Mouse (Mus musculus) urinary bladder, adult 2 months (tissue): ENCODE measurements at regions not wholly inside any gene's neighbourhood (a gene's known extent, or its start where the extent isn't known, plus 50 kb on each side); places are given as distances from the start of the nearest gene placed in this dataset.

Experiments
- DNase-seq: peaks from one replicate; pipeline ENCODE4 v3.0.0; 2022; ENCODE audit warnings: low spot score

GRCm38 (mm10) chr11:19747973-19748559 lies 176.1 kb upstream of the Spred2 start:
- DNase-seq: no peak

- no peak for DNase-seq
Observed at GRCm38 (mm10) chr11:19758892-19759291, 165.3 kb upstream of the Spred2 start.

- DNase-seq: no peak
Observed at GRCm38 (mm10) chr11:19760861-19761693, 163.1 kb upstream of the Spred2 start.

GRCm38 (mm10) chr11:19761694-19761976 lies 162.5 kb upstream of the Spred2 start:
- DNase-seq: no peak

GRCm38 (mm10) chr11:19767316-19767715 lies 156.9 kb upstream of the Spred2 start:
- no peak for DNase-seq

DNA sequence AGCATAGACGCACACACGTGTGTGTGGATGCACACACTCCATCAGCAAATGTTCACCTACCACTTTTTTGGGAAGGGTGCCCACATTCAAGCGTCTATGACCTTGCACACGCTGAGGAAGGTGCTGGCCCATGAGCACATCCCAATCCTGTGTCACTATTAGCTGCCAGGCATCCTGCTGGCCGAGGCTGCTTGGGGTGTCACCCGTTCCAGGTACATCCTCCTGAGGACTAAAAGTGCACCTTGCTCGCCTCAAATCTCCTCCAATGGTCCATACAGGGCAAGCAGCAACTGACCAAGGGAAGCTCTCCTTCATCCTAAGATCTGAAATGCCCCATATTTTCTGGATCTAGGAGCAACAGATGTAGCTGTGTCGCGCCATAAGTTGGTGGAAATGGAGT lies 156.3 kb upstream of the Spred2 start:
- no peak for DNase-seq

DNA sequence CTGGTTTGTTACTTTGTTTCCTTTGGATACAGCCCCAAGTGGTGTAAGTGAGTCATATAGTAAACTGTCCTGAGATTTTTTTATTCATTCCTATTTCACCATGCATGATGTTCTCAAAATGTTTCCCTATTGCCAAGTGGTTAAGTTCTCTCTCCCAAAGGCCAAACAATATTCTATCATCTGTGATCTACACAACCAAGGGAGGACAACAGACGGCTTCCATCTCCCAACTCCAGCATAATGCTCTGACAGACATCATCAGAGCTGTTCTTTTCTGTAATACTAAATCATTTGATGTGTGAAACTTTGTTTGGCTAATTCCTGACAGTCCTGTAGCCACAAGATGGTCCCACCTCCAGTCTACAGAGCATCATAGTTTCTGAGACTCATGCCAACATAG lies 155.2 kb upstream of the Spred2 start:
- no peak for DNase-seq

DNA sequence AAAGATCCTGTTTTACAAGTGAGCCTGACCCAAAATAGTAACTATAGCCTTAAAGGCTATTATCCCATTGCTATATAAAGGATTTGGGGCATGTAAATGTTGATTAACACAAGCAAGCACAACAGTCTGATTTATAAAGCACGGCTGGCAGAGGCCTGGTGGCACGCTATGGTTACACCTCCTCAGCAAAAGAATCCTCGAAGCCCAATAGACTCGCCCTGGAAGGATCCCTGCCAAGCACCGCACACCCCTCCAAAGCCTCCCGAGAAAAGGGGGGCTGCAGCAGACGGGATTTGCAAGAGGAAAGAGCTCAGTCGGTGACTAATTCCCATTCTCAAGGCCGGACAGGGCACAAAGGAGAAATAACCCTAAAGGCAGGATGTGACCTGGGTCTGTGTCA lies 150.2 kb upstream of the Spred2 start:
- no peak for DNase-seq

- DNase-seq: no peak
Observed at GRCm38 (mm10) chr11:19775741-19776140, 148.4 kb upstream of the Spred2 start.

GRCm38 (mm10) chr11:19776473-19777200 lies 147.5 kb upstream of the Spred2 start:
- no peak for DNase-seq

DNA sequence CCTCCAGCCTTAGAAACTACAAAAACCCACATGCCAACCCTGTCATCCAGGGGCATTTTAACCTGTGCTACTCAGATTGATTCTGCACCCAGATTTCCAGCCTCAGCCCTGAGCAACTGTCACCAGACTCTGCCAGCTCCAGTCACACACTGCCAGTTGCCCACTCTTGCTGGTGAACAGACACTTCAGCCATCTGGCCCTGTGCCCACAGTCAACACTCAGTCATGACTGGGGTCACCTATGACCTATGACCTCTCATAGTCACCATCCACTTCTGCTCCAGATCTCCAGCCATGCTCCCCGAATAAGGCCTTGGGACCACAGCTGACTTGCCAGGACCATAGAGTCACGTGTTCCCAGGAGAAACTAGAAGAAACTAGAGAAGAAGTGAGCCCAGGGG lies 146.0 kb upstream of the Spred2 start:
- DNase-seq: no peak

GRCm38 (mm10) chr11:19785110-19785509 lies 139.1 kb upstream of the Spred2 start:
- DNase-seq: no peak

DNA sequence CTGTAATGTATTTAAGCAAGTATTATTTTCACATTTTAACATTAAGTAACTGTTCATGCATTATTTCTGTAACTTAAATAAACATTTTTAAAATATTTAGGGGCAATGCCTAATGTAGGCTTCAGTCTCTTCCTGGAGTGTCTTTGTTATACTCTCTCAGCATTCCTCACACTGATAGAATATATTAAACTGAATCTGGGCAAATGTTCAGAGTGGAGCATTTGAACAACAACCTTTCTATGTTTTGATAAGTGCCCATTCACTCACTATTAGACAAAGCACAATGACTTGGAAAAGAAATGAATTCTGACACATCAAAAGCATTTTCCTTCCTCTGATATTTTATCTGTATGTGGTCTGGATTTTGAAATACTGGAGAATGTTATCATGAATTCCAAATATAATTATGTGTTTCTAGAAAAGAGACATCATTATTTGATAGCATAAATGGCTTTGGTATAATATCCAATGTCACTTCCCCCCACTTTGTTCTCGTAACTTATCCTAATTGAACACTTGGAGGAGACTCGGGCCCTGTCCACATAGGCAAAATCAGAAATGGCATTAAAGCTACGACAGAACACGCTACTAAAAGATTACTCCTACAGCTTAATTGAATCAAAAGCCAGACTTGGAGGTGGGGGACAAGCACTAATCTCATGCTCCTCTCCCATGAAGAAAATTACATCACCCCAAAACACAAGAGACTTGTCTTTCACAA lies 127.1 kb upstream of the Spred2 start:
- DNase-seq: no peak

DNA sequence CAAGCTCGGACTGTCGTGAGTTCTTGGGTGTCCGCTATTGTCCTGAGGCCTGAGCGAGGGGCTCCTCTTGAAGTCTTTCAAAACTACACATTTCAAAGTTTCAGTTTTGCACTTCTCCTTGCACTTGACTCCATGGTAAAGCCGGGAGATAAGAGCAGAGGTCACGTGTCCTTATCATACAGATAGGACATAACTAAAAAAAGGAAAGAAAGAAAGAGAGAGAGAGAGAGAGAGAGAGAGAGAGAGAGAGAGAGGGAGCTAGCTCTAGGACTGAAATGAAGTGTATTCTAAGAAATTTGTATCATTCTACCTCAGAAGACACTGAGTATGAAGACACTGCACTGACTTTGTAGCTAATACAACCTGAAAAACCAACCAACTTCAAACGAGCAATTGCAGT lies 114.8 kb upstream of the Spred2 start:
- no peak for DNase-seq

DNA sequence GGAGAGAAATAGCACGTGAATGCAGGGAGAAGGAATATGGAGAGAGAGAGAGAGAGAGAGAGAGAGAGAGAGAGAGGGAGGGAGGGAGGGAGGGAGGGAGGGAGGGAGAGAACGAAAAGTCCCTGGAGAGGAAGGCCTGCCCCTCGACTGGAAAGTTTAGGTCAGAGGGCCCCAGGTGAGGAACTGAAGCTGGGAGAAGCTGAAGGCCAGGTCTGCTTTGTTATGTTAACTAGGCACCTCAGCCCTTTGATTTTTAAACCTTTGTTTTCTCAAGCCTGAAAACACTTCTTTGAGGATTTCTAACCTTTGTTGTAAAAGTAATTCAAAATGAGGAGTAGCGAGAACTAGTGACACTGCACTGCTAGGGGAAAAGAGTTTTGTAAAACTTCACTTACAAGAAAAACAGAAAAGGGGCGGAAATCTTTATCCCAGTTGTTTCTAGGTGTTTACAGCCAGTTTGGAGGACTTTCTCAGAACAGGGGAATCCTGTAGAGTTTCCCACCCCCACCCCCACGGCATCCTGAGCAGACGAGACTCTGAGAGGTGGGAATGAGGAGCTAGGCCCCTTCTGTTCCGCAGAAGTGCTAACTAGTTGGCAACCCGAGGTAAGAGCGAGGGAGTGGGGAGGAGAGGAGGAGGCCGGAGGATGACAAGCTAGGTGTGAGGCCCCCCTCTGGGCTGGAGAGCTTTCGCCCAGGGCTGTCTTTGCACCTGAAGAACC lies 112.7 kb upstream of the Spred2 start:
- DNase-seq: no peak

DNA sequence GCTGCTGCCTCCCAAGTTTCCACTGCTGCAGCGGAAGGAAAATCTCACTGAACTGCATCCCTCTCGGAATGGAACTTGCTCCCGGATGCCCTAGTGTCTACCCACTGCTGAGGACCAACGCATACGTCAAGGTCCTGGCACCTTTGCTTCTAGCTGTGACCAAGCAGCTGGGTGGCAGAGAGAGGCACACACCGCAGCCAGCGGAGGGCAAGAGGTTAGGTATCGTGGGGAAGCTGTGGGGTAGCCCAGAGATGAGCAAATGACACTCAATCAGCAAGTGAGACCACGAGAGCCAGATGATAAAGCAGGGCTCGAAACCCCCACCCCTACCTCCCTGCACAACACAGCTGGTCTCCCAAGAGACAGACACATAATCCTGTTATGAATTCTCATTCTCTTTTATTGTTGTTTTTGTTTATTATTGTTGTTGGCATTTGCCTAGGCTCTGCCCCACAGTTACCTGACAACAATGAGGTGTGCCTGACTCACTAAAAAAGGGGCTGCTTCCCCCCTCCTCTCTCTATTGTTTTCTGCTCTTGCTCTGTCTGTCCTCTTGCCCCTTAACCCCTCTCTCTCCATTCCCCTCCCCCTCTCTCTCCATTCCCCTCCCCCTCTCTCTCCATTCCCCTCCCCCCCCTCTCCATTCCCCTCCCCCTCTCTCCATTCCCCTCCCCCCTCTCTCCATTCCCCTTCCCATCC lies 112.0 kb upstream of the Spred2 start:
- DNase-seq: no peak

GRCm38 (mm10) chr11:19813549-19813948 lies 110.6 kb upstream of the Spred2 start:
- DNase-seq: no peak

GRCm38 (mm10) chr11:19822991-19823390 lies 101.2 kb upstream of the Spred2 start:
- no peak for DNase-seq

GRCm38 (mm10) chr11:19823461-19823895 lies 100.7 kb upstream of the Spred2 start:
- no peak for DNase-seq

DNA sequence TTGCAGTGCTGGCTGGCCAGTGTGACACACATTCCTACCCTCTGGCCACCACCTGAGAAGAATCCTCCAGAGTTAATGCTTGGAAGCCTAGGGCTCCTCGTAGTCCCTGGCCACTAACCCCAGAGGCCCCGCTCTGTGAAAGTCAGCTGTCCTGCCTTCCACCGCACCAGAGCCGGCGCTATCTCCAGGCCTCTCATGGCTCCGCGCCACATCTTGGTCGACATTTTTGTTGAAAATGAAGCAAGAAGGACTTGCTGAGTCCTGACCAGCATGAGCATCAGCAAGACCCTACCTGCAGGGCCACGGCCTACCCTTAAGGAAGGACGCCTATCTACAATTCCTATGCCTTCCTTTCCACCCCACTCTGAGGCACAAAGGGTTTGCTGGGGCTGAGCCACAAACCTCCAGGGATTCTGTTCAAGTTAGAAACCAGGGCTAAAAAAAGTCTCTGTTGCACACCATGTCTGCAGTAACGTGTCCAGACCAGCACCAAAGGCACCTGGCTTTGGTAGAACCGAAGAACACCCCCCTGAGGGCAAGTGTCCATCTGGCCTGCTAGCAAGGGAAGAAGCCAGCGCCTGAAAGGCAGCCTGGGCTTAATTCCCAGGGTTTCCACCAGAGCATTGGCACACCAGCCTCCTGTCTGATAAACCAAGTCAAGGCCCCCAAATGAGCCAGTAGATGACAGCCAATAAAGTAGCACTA lies 97.5 kb upstream of the Spred2 start:
- DNase-seq: no peak
